Mouse (Mus musculus): ENCODE measurements around the gene Olfr506.

DNA sequence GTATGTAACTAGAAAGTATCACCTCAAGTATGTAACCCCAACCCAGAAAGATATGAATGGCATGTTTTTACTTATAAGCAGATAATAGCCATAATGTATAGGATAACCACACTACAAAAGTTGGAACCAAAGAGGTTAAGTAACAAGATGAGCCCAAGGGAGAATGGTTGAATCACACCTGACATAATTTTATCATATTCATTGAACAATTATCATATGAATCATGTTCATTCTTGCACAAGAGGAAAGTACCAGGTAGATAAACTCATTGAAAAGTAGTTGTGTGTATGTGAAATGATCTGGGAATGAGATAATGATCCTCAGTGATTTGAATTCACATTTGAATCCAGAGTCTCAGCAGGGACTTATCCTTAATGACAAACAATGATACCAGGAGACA is at the start of gene Olfr506:
- TF ChIP-seq CTCF (IDR thresholded peaks at IDR 0.05; ENCODE audit: extremely low read depth, insufficient read depth, low read length), result no peak
- no peak for TF ChIP-seq POLR2A (IDR thresholded peaks at IDR 0.05; ENCODE audit: extremely low read depth, insufficient read depth, low read length)
